Mouse (Mus musculus) thymus, postnatal 0 days (tissue): ENCODE data around the gene Foxp1. TPM values are rescaled to one million over a fixed set of nuclear protein-coding genes. Genes with fewer than 3 reads are reported as not detected.
A peak's percentile ranks its signal among the peaks of the same experiment; 100 is the strongest.

Experiments used
- DNase-seq: peaks from one replicate; pipeline ENCODE4 v3.0.0-alpha.2; 2015; ENCODE audit warnings: low spot score
- polyA plus RNA-seq: library from polyadenylated mRNA; unstranded; fragments of >200 nt; fragmentation: Nextera tagmentation; extraction: Ambion mirVana; gene quantifications from 2 replicates; pipeline ENCODE4 v1.2.1, GENCODE M21; 2015

The Foxp1 gene
- polyA plus RNA-seq, 1 experiment from 2014 or later = 82.5 TPM

DNA sequence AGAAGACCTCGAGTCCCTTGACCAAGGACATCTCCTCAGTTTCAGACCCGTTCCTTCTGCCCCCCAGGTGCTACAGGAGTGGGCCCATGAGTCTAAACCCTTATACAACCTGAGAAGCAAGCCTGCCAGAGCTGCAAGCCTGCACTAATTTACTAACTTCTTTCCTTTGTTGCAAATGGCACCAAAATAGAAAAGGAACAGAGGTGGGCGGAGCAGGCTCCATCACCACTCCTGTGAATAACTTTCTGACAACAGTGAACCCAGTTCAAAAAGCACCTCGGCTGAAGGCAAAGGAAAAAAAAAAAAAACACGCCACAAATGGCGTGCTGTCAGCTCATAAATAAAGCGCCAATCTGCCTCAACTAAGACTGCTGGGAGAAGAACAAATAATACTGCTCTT is 81.4 kb downstream of the Foxp1 start:
- DNase-seq = no peak

- DNase-seq = no peak
Measured at GRCm38 (mm10) chr6:99440606-99441005, 81.9 kb downstream of the Foxp1 start.

DNA sequence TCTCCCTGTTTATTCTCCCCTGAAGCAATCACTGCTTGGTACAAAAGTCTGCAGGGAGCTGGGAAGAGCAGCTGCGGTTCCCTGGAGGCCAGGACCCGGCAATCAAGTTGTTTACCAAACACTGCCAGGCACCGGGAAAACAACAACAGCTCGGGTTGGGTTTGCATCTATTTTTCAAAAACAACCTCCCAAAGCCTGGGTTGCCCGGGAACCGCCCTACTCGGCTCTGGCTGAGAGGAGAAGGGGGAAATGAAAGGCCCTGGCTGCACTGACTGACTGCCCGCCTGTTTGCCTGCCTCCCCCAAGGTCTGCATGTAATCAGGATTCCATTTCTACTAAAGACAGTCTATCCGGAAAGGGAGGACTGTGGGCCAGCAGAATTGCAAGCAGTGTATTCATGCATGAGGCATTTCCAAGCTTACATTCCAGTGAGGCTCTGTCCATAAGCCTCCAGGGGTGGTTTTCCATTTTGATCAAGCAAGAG is 82.6 kb downstream of the Foxp1 start:
- DNase-seq = no peak

- no peak for DNase-seq
Measured at GRCm38 (mm10) chr6:99439214-99439877, 83.2 kb downstream of the Foxp1 start.

DNA sequence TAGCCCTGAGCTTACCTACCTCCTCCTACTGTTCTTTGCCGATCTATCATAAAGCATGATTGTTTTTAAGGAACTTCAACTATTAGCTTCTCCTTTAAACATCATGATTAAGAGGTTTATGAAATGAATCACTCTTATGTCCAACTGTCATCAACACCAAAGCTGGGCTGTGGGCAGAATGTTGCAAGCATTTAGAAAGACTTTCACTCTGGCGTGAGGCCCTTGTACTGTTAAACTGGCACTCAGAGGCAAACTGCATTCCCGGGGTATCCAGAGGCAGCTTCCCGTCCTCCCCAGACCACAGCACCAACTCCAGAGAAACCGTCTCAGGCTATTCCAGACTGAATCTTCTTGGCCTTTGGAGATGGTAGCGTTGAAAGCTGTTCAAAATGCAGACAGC is 86.2 kb downstream of the Foxp1 start:
- no peak for DNase-seq

- DNase-seq = peak; percentile 35
Measured at GRCm38 (mm10) chr6:99435140-99435539, 87.4 kb downstream of the Foxp1 start.

GRCm38 (mm10) chr6:99433006-99433405 is 89.5 kb downstream of the Foxp1 start:
- DNase-seq = peak; percentile 40

DNA sequence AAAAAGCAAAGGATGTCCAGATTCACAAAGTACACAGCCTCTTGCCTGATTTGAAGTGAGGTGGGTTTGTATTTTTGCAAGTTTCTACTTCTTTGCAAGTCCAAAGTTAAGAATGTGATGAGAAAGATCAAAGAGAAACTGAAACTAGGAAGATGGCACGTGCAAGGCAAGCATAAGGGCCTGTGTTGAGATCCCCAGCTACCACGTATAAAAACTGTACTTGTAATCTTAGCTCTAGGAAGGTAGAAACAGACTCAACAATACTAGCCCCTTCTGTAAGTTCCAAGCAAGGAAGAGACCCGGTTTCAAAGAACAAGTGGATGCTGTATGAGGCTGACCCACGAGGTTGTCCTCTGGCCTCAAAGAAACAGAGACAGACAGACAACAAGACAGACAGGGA is 90.6 kb downstream of the Foxp1 start:
- DNase-seq = no peak

- no peak for DNase-seq
Measured at GRCm38 (mm10) chr6:99430560-99430959, 92.0 kb downstream of the Foxp1 start.

DNA sequence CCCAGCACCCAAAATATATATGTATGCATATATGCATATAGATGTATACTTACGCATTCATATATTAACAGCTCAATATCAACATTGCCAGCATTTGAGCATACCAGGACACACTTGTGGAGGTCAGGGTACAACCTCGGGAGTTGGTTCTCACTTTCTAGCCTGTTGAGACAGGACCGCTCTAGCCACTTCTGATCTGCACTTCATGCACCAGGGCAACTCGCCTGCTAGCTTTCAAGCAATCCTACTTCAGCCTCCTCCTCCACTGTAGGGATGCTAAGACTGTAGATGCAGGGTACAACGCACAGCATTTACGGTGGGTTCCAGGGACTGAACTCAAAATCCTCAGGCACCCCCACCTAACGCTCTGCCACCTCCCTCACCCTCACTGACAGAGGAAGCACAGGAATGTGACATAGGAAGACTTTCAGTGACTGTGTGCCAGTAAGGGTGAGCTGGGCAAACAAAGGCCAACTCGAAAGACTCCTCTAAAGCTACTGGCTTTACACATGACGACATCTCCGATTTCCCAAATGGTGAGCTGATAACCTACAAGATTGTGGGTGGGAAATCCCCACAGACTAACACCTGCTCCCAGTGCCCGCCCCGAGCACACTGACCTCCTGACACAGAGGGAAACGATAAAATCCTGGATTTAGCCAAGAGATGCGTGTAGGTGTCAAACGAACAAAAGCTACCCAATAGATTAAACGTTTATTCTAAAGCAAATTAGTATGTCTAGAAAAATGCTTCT is 93.0 kb downstream of the Foxp1 start:
- no peak for DNase-seq

- no peak for DNase-seq
Measured at GRCm38 (mm10) chr6:99428961-99429360, 93.6 kb downstream of the Foxp1 start.

- DNase-seq = no peak
Measured at GRCm38 (mm10) chr6:99427301-99427700, 95.2 kb downstream of the Foxp1 start.

DNA sequence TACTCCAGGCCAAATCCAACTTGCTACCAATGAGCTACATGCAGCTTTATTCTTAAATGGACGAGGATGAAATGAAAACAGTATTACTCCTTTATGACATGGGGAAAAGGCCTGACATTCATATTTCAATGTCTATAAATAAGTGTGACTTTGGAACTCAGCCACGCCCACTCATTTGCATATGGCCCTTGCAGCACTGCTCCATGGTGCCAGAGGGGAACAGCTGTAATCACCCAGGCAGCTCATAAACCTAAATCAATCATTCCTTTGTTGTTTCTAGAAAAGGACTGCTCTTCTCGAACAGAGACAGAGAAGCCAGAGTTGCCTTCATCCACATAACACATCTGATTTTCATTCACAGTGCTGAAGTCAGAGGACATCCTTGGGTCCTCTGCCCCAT is 97.5 kb downstream of the Foxp1 start:
- DNase-seq = no peak

DNA sequence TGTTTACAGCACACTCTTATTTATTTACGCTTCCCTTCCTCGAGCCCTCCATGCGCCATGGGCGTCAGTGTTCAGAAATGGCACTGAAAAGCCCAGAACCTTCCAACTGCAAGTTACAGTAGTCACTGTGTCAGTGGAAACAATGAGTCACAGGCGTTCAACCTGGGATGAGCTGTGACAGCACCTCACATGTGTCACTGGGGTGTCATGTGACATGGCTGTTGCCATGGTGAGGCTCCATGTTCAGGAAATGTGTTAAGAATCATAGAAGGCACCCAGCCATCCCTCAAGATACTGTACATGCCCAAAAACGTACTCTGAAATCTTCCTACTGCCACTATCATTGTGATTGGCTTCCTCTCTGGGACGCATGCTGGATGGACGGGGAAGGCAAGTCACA is 101.9 kb downstream of the Foxp1 start:
- DNase-seq = peak; percentile 27

GRCm38 (mm10) chr6:99412598-99412997 is 109.9 kb downstream of the Foxp1 start:
- DNase-seq = no peak

DNA sequence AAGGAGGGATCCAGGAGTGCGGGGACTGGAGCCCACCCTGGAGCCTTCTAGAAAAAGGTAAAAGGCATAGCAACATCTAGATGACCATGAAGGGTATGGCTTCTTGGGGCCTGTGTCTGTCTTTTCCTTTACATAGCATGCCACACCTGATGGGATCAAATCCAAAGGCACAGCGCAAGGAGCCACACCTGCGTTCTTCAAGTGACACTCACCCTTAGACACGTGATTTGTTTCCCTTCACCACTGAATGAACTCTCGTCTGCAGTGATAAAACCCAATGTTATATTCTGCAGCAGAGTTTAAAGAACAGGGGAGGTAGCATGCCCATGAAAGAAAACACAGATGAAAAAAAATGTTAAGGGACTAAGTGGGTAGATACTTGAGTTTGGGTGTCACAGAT is 112.9 kb downstream of the Foxp1 start:
- DNase-seq = no peak

- no peak for DNase-seq
Measured at GRCm38 (mm10) chr6:99408880-99409279, 113.6 kb downstream of the Foxp1 start.

DNA sequence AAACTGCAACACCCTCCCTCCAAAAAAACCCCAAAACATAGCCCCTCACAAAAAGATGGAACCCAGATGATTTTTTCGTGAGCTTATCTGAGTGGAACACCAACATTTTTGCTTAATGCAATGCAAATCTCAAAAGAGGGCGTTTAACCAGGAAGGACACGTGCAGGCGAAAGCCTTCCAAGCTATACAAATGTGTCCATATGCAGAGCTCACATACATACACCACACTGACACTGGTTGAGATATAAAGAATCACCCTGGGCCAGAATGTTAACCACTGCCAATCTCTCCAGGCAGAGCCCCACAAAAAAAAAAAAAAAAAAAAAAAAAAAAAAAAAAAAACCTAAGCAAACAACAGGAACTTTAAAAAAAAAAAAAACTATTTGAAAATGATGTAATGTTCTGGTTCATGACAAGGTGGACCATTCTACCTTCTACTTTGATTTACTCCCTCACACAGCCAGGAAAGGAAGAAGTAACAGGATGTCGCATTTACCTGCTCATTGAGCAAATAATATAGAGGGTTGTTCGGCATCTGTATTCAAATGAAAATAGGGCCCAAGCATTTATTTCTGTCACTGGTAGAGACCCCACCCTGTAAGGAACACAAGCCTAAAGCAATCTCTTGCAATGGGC is 118.6 kb downstream of the Foxp1 start:
- DNase-seq = no peak

DNA sequence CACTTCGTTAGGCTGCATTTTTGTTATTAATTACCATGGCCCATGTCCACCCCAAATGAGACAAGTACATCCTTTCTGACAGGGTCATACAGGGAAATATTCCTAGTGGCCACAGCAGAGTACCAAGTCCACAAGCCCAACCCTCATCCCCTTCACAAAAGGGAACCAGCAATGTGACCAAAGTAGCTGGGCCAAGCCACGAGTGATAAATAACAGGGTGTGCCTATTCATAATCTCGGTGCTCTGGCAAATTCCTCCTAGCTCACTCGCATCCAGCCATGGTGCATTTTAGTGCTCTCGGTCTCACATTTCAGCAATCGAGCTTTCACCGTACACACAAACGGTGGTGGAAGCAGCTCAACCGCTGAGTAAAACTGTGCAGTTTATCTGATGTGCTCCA is 119.6 kb downstream of the Foxp1 start:
- DNase-seq = no peak

- peak; percentile 48 for DNase-seq
Measured at GRCm38 (mm10) chr6:99402370-99402769, 120.2 kb downstream of the Foxp1 start.

DNA sequence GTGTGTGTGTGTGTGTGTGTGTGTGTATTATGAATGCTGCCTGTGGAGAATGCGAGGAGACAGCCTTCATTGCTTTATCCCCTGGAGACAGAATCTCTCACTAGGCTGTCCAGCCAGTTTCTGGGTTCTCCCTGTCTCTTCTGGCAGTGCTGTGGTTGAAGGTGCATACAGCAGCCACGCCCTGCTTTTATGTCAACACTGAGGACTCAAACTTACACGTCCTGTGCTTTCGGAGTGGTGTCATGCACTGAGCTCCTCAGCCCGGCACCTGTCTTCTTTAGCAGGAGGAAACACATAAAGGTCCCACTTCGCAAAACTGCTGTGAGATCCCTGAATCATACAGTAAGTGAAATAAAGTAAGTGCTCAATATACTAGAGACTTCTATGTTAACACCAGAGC is 120.7 kb downstream of the Foxp1 start:
- peak; percentile 73 for DNase-seq

DNA sequence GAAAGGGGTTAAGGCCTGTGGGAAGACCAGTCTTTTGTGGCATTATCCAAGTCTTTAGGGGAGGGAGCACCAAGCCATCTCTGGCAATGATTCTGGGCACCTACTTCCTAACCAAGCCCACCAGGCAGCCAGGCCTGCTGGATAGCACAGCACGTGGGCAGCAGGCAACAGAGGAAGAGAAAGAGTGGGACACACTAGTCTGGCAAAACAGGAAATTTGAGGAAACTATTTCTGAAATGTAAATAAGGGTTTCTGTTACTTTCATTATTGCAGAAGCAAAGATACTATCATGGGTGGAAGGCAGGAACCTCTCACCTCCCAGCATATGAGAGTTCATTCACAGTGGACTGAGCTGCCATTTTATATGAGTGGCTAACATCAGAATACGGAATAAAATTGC is 121.3 kb downstream of the Foxp1 start:
- DNase-seq = no peak
